In genomic region chr7:36859428-36859827, GRCm38 (mm10) we compare ENCODE assay signal across 26 mouse cellular contexts.
"Had no signal": no experiment of that assay in that cellular context is flagged by ENCODE, and none has a peak within 500 bp of the region (broad histone marks: within the 10 kb centered on the region; RNA-seq: fewer than 3 reads in every experiment).

No protein-coding gene starts in this region.

- ATAC-seq: hindbrain, embryonic 16.5 days; inflammation-experienced regulatory T-cells, adult 6 months; intestine, embryonic 15.5 days; intestine, postnatal 0 days; liver, embryonic 12.5 days had no signal

- H3K36me3 ChIP-seq: heart, embryonic 13.5 days; heart, embryonic 15.5 days; hindbrain, embryonic 10.5 days; hindbrain, embryonic 12.5 days; intestine, embryonic 15.5 days; limb, embryonic 13.5 days; limb, embryonic 15.5 days; liver, embryonic 12.5 days had no signal

- H3K4me3 ChIP-seq: heart, adult 2 months; heart, embryonic 13.5 days; heart, embryonic 15.5 days; hindbrain, embryonic 10.5 days; hindbrain, embryonic 12.5 days; intestine, embryonic 15.5 days; limb, embryonic 13.5 days; limb, embryonic 15.5 days; liver, embryonic 12.5 days had no signal

- H3K27ac ChIP-seq: heart, adult 2 months; heart, embryonic 13.5 days; heart, embryonic 15.5 days; hindbrain, embryonic 10.5 days; hindbrain, embryonic 12.5 days; hindbrain, embryonic 14.5 days; intestine, embryonic 15.5 days; limb, embryonic 13.5 days; limb, embryonic 15.5 days; liver, embryonic 12.5 days had no signal

- H3K9ac ChIP-seq: heart, embryonic 13.5 days; heart, embryonic 15.5 days; hindbrain, embryonic 12.5 days; hindbrain, embryonic 14.5 days; intestine, embryonic 15.5 days; limb, embryonic 13.5 days; limb, embryonic 15.5 days; liver, embryonic 12.5 days had no signal

- H3K4me1 ChIP-seq: heart, embryonic 13.5 days; heart, embryonic 15.5 days; hindbrain, embryonic 10.5 days; hindbrain, embryonic 12.5 days; intestine, embryonic 15.5 days; limb, embryonic 13.5 days; limb, embryonic 15.5 days; liver, embryonic 12.5 days had no signal

- DNase-seq: gastrocnemius, postnatal 14 days; gastrocnemius, postnatal 36 days; heart, adult 11 months; heart, adult 2 months; heart, postnatal 14 days; heart, postnatal 36 days; kidney, adult 18-20 months; kidney, adult 8-10 months; kidney, postnatal 25 days; kidney, postnatal 4 days; layer of hippocampus, adult 9-11 months; layer of hippocampus, postnatal 36 days; left cerebral cortex, postnatal 4 days had no signal

- H3K9me3 ChIP-seq: heart, embryonic 15.5 days; hindbrain, embryonic 12.5 days; intestine, embryonic 15.5 days; limb, embryonic 13.5 days; limb, embryonic 15.5 days had no signal

- H3K4me2 ChIP-seq: heart, embryonic 11.5 days; heart, embryonic 13.5 days; heart, embryonic 15.5 days; hindbrain, embryonic 12.5 days; hindbrain, embryonic 14.5 days; intestine, embryonic 15.5 days; limb, embryonic 13.5 days; limb, embryonic 15.5 days; liver, embryonic 12.5 days had no signal

- H3K27me3 ChIP-seq: heart, embryonic 13.5 days; heart, embryonic 15.5 days; hindbrain, embryonic 12.5 days; intestine, embryonic 15.5 days; limb, embryonic 13.5 days; limb, embryonic 15.5 days; liver, embryonic 12.5 days had no signal
